Mouse (Mus musculus) liver, adult 2 months (tissue): ENCODE results near the gene Dnah7c.

Experiments
- CTCF ChIP-seq: fragments of 200-500 bp; IDR thresholded peaks from 2 replicates; pipeline ENCODE4 v1.5.1; 2011; ENCODE audit warnings: low read depth, low read length, control low read depth
- POLR2A ChIP-seq: fragments of 200-500 bp; IDR thresholded peaks from 2 replicates; pipeline ENCODE4 v1.6.1; 2011; ENCODE audit warnings: low read length, control low read depth; ENCODE audit not compliant: insufficient read depth; ENCODE audit errors: extremely low read depth

GRCm38 (mm10) chr1:46851586-46851985 lies 426.2 kb downstream of the Dnah7c start:
- TF ChIP-seq CTCF (no peak), POLR2A (no peak)
